Mouse (Mus musculus): Measurements from ENCODE around the gene Sirt4.

DNA sequence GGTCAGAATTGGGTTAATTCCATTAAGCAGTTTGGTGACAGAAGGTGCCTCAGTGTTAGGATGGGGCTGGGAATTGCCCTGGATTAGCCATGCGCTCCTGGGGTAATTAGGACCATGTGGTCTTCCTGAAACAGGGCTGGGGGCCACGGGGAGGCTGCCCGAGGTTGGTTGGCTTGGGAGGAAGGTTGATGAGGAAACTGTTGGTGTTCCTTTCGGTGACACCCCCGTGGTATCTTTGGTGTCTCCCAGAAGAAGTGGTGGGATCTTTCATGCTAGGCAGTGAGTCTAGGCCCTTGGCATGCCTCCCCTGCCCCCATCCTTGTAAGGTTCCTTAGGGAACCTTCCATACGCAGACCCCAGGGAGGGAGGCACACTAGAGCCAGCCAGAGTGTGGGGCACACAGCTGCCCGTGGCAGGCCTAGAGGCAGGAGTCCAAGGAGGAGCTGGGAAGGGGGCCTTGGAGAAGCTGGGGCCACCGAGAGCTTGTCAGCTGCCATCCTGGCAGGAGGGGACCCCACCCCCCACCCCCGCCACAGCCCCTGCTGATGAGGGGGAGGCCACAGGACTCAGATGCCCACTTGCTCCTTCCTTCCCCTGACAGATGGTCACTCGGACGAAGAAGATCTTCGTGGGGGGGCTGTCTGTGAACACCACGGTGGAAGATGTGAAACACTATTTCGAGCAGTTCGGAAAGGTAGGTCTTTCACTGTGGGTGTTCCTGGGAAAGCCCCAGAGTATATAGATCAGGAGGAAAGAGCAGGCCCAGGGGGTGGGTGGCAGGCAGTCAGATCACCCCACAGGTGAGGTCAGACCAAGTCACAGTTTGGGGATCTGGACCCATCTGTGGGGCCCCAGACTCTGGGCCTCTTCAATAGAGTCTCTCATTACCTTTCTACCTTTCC lies 49.4 kb downstream of the Sirt4 start:
- TF ChIP-seq CTCF (IDR thresholded peaks at IDR 0.05; ENCODE audit: control insufficient read depth, insufficient read depth, insufficient replicate concordance, low read depth, low read length) = no peak
- no peak for TF ChIP-seq POLR2A (IDR thresholded peaks at IDR 0.05; ENCODE audit: control insufficient read depth, low read depth, low read length)

All from testis, adult 2 months (tissue).